Mouse (Mus musculus): Measurements from ENCODE around the gene Btbd35f8.
"Not testable (repeated sequence)": the region's sequence is repeated elsewhere in the genome, so short reads cannot be mapped to it uniquely, and the experiment has no call there.

The Btbd35f8 gene

GRCm38 (mm10) chrX:34450224-34450623, at the start of gene Btbd35f8:
Gene Btbd35f8, plus strand, starts transcription at chrX:34450524.
- in situ Hi-C loops (cut with MboI; ENCODE audit: low sequenced_read_pairs) = not testable (repeated sequence)
